Mouse (Mus musculus): ENCODE measurements at regions not wholly inside any gene's neighbourhood (a gene's known extent, or its start where the extent isn't known, plus 50 kb on each side); places are given as distances from the start of the nearest gene placed in this dataset.

- H3K27me3 ChIP-seq (ENCODE audit: control insufficient read depth in 1 of 2, insufficient read depth in 2 of 2, low read length in 2 of 2): no peaks in the 10 kb centered on the region
- DNase-seq (ENCODE audit: low read depth, low spot score): no peak
- H3K9ac ChIP-seq (ENCODE audit: control insufficient read depth, low read depth, low read length, poor library complexity, severe bottlenecking): no peak overlapping the region
- H3K36me3 ChIP-seq (ENCODE audit: control insufficient read depth in 1 of 2, insufficient read depth in 2 of 2, low read length in 2 of 2): no peaks in the 10 kb centered on the region
- no peak overlapping the region for H3K27ac ChIP-seq (ENCODE audit: control insufficient read depth, low read depth, low read length)
- no peaks in the 10 kb centered on the region for H3K79me2 ChIP-seq (ENCODE audit: control insufficient read depth, insufficient read depth, low read length, poor library complexity)
- H3K9me3 ChIP-seq (replicated peaks; ENCODE audit: insufficient read depth, low read length): no peaks in the 10 kb centered on the region
- H3K4me3 ChIP-seq (ENCODE audit: control insufficient read depth in 1 of 2, insufficient read depth in 1 of 2, low read depth in 2 of 2, low read length in 2 of 2): no peak overlapping the region
- no peaks in the 10 kb centered on the region for H3K4me1 ChIP-seq (ENCODE audit: control insufficient read depth in 1 of 2, insufficient read depth in 2 of 2, low read length in 2 of 2)
- TF ChIP-seq GABPA (IDR thresholded peaks at IDR 0.05; ENCODE audit: low read depth, low read length) (no peak), POLR2AphosphoS5 (IDR thresholded peaks at IDR 0.05; ENCODE audit: borderline replicate concordance, low read depth, low read length) (no peak), ELF1 (IDR thresholded peaks at IDR 0.05; ENCODE audit: low read depth, low read length) (no peak), CHD2 (IDR thresholded peaks at IDR 0.05; ENCODE audit: low read length) (no peak), MEF2A (IDR thresholded peaks at IDR 0.05; ENCODE audit: extremely low read depth, insufficient replicate concordance, low read depth, low read length, poor library complexity, severe bottlenecking) (no peak), POLR2AphosphoS2 (IDR thresholded peaks at IDR 0.05; ENCODE audit: low read length) (no peak), RAD21 (IDR thresholded peaks at IDR 0.05; ENCODE audit: low read depth, low read length) (no peak), NRF1 (IDR thresholded peaks at IDR 0.05; ENCODE audit: insufficient read depth, low read depth, low read length, poor library complexity, severe bottlenecking) (no peak), ZC3H11A (IDR thresholded peaks at IDR 0.05; ENCODE audit: low read depth, low read length) (no peak), POLR2A (IDR thresholded peaks at IDR 0.05; ENCODE audit: control insufficient read depth in 1 of 2, insufficient read depth in 1 of 2, low read depth in 1 of 2, low read length in 2 of 2, poor library complexity in 1 of 2) (no peak), GATA1 (IDR thresholded peaks at IDR 0.05; ENCODE audit: low read depth, low read length) (no peak), KAT2A (conservative IDR thresholded peaks at IDR 0.05; ENCODE audit: low read depth, low read length) (no peak), MAFK (IDR thresholded peaks at IDR 0.05; ENCODE audit: borderline replicate concordance, low read depth, low read length) (no peak), TBP (IDR thresholded peaks at IDR 0.05; ENCODE audit: low read depth, low read length) (no peak)
Observed at GRCm38 (mm10) chr16:10058094-10058493, 62.7 kb upstream of the Grin2a start.

All from MEL (cell line).